Comparison of ENCODE assay signal across 7 mouse cellular contexts in genomic region chr8:105253766-105254151, GRCm38 (mm10). TPM values are rescaled to one million over a fixed set of nuclear protein-coding genes. Genes with fewer than 3 reads are reported as not detected.
DNase-seq lines count a peak whose midpoint lies in the region; ATAC-seq and TF ChIP-seq lines count a peak whose summit lies in the region.

No protein-coding gene starts in this region.

- TF ChIP-seq CTCF in lung, embryonic 14.5 days (IDR thresholded peaks at IDR 0.05; ENCODE audit: low read depth): no peak

- H3K9ac ChIP-seq in lung, embryonic 14.5 days: peak overlapping the region; percentile 74
- H3K9ac ChIP-seq in embryonic facial prominence, embryonic 15.5 days: peak overlapping the region; percentile 73; the same call in 1 of the 2 replicates
- H3K9ac ChIP-seq in intestine, embryonic 14.5 days (ENCODE audit: low read length): peak overlapping the region; percentile 76; the same call in 1 of the 2 replicates
- peak overlapping the region; percentile 79 for H3K9ac ChIP-seq in neural tube, embryonic 13.5 days

- WGBS in lung, embryonic 14.5 days: 36% methylated on average over 20 of the region's 20 CpGs
- 35% methylated on average over 20 of the region's 20 CpGs for WGBS in embryonic facial prominence, embryonic 15.5 days
- WGBS in intestine, embryonic 14.5 days: 38% methylated on average over 20 of the region's 20 CpGs
- WGBS in neural tube, embryonic 13.5 days: 30% methylated on average over 20 of the region's 20 CpGs

- H3K27ac ChIP-seq in lung, embryonic 14.5 days (ENCODE audit: low read depth): peak overlapping the region; percentile 91; the same call in 1 of the 2 replicates
- H3K27ac ChIP-seq in embryonic facial prominence, embryonic 15.5 days (replicated peaks): peak overlapping the region; percentile 95
- H3K27ac ChIP-seq in intestine, embryonic 14.5 days (ENCODE audit: low read depth): peak overlapping the region; percentile 84; the same call in 1 of the 2 replicates
- peak overlapping the region; percentile 55; the same call in 1 of the 2 replicates for H3K27ac ChIP-seq in neural tube, embryonic 13.5 days (replicated peaks)

- DNase-seq in lung, embryonic 14.5 days: no peak
- DNase-seq in lung, postnatal 14 days: no peak
- DNase-seq in intestine, embryonic 14.5 days (ENCODE audit: low spot score): no peak
- no peak for DNase-seq in cerebellum, postnatal 36 days
- DNase-seq in cerebellum, postnatal 4 days (ENCODE audit: low spot score in 2 of 2): no peak

- H3K4me2 ChIP-seq in lung, embryonic 14.5 days: peak overlapping the region; percentile 98
- H3K4me2 ChIP-seq in embryonic facial prominence, embryonic 15.5 days (replicated peaks): peak overlapping the region; percentile 92
- peak overlapping the region; percentile 91 for H3K4me2 ChIP-seq in intestine, embryonic 14.5 days (ENCODE audit: low read length)
- H3K4me2 ChIP-seq in neural tube, embryonic 13.5 days: peak overlapping the region; percentile 96

- no peaks in the 10 kb centered on the region for H3K9me3 ChIP-seq in lung, embryonic 14.5 days (ENCODE audit: low read depth, low read length)
- H3K9me3 ChIP-seq in embryonic facial prominence, embryonic 15.5 days (replicated peaks): no peaks in the 10 kb centered on the region
- H3K9me3 ChIP-seq in intestine, embryonic 14.5 days (ENCODE audit: control insufficient read depth, low read length): no peaks in the 10 kb centered on the region
- no peaks in the 10 kb centered on the region for H3K9me3 ChIP-seq in neural tube, embryonic 13.5 days

- H3K27me3 ChIP-seq in lung, embryonic 14.5 days (ENCODE audit: insufficient read depth, low read length): peaks cover 10% of the 10 kb centered on the region
- peaks cover 14% of the 10 kb centered on the region for H3K27me3 ChIP-seq in embryonic facial prominence, embryonic 15.5 days
- H3K27me3 ChIP-seq in intestine, embryonic 14.5 days (replicated peaks; ENCODE audit: control insufficient read depth, insufficient read depth, low read length): peaks cover 13% of the 10 kb centered on the region
- peaks cover 39% of the 10 kb centered on the region for H3K27me3 ChIP-seq in neural tube, embryonic 13.5 days

- ATAC-seq in lung, embryonic 14.5 days (ENCODE audit: insufficient read depth): peak; percentile 14; the same call in 1 of the 2 replicates
- ATAC-seq in embryonic facial prominence, embryonic 15.5 days (ENCODE audit: insufficient number of reproducible peaks, low FRiP score, low TSS enrichment, low read depth): no peak
- peak; percentile 10; the same call in 1 of the 2 replicates for ATAC-seq in intestine, embryonic 14.5 days (replicated peaks; ENCODE audit: low FRiP score, low TSS enrichment, low read depth)
- ATAC-seq in neural tube, embryonic 13.5 days (ENCODE audit: low read depth): peak; percentile 45; the same call in 1 of the 2 replicates

- H3K4me3 ChIP-seq in lung, embryonic 14.5 days (ENCODE audit: low read depth, low read length): peak overlapping the region; percentile 63
- peak overlapping the region; percentile 67 for H3K4me3 ChIP-seq in embryonic facial prominence, embryonic 15.5 days (replicated peaks)
- H3K4me3 ChIP-seq in intestine, embryonic 14.5 days (ENCODE audit: low read depth, low read length): peak overlapping the region; percentile 62
- H3K4me3 ChIP-seq in neural tube, embryonic 13.5 days: peak overlapping the region; percentile 61

- peaks cover 49% of the 10 kb centered on the region for H3K36me3 ChIP-seq in lung, embryonic 14.5 days (ENCODE audit: insufficient read depth)
- peaks cover 45% of the 10 kb centered on the region for H3K36me3 ChIP-seq in embryonic facial prominence, embryonic 15.5 days
- peaks cover 47% of the 10 kb centered on the region for H3K36me3 ChIP-seq in intestine, embryonic 14.5 days (ENCODE audit: control insufficient read depth, insufficient read depth, low read length)
- peaks cover 43% of the 10 kb centered on the region for H3K36me3 ChIP-seq in neural tube, embryonic 13.5 days

- peaks cover 2% of the 10 kb centered on the region; the same call in 1 of the 2 replicates for H3K4me1 ChIP-seq in lung, embryonic 14.5 days (ENCODE audit: insufficient read depth)
- peaks cover 31% of the 10 kb centered on the region for H3K4me1 ChIP-seq in embryonic facial prominence, embryonic 15.5 days
- H3K4me1 ChIP-seq in intestine, embryonic 14.5 days (replicated peaks; ENCODE audit: control insufficient read depth, insufficient read depth, low read length): peaks cover 16% of the 10 kb centered on the region
- peaks cover 21% of the 10 kb centered on the region for H3K4me1 ChIP-seq in neural tube, embryonic 13.5 days (replicated peaks)

RNA-seq across cellular contexts. Expression of gene B3gnt9, which starts 1.2 kb away (rescaled TPM):
- polyA plus RNA-seq in lung, embryonic 14.5 days (2014; fragmentation: Nextera tagmentation; extraction: Ambion mirVana): 17.4 and 21.2 TPM in 2 replicates
- polyA plus RNA-seq in embryonic facial prominence, embryonic 15.5 days (2015; fragmentation: Nextera tagmentation; extraction: Ambion mirVana): 45.5 and 49.2 TPM in 2 replicates
- 19.1 and 20.3 TPM in 2 replicates for polyA plus RNA-seq in intestine, embryonic 14.5 days (2014; fragmentation: Nextera tagmentation; extraction: Ambion mirVana)
- 7.4 and 8.8 TPM in 2 replicates for polyA plus RNA-seq in neural tube, embryonic 13.5 days (2015; fragmentation: Nextera tagmentation; extraction: Ambion mirVana)

RNA-seq across cellular contexts. Expression of gene Tradd, which starts 10.7 kb away (rescaled TPM):
- 24.3 and 26.1 TPM in 2 replicates for polyA plus RNA-seq in lung, embryonic 14.5 days (2014; fragmentation: Nextera tagmentation; extraction: Ambion mirVana)
- polyA plus RNA-seq in embryonic facial prominence, embryonic 15.5 days (2015; fragmentation: Nextera tagmentation; extraction: Ambion mirVana): 27.4 and 28.8 TPM in 2 replicates
- 26.2 and 26.8 TPM in 2 replicates for polyA plus RNA-seq in intestine, embryonic 14.5 days (2014; fragmentation: Nextera tagmentation; extraction: Ambion mirVana)
- 21.4 and 25.0 TPM in 2 replicates for polyA plus RNA-seq in neural tube, embryonic 13.5 days (2015; fragmentation: Nextera tagmentation; extraction: Ambion mirVana)

RNA-seq across cellular contexts. Expression of gene Fbxl8, which starts 10.7 kb away (rescaled TPM):
- 3.8 and 4.6 TPM in 2 replicates for polyA plus RNA-seq in lung, embryonic 14.5 days (2014; fragmentation: Nextera tagmentation; extraction: Ambion mirVana)
- polyA plus RNA-seq in embryonic facial prominence, embryonic 15.5 days (2015; fragmentation: Nextera tagmentation; extraction: Ambion mirVana): 3.3 and 4.0 TPM in 2 replicates
- 4.5 and 4.9 TPM in 2 replicates for polyA plus RNA-seq in intestine, embryonic 14.5 days (2014; fragmentation: Nextera tagmentation; extraction: Ambion mirVana)
- polyA plus RNA-seq in neural tube, embryonic 13.5 days (2015; fragmentation: Nextera tagmentation; extraction: Ambion mirVana): 1.8 and 2.0 TPM in 2 replicates

RNA-seq across cellular contexts. Expression of gene Hsf4, which starts 15.8 kb away (rescaled TPM):
- polyA plus RNA-seq in lung, embryonic 14.5 days (2014; fragmentation: Nextera tagmentation; extraction: Ambion mirVana): 0.33 and 0.34 TPM in 2 replicates
- polyA plus RNA-seq in embryonic facial prominence, embryonic 15.5 days (2015; fragmentation: Nextera tagmentation; extraction: Ambion mirVana): 0.13 and 0.33 TPM in 2 replicates
- 0.35 TPM in 1 of 2 replicates, not detected in the other for polyA plus RNA-seq in intestine, embryonic 14.5 days (2014; fragmentation: Nextera tagmentation; extraction: Ambion mirVana)
- 0.32 and 0.44 TPM in 2 replicates for polyA plus RNA-seq in neural tube, embryonic 13.5 days (2015; fragmentation: Nextera tagmentation; extraction: Ambion mirVana)

RNA-seq across cellular contexts. Expression of gene Nol3, which starts 22.2 kb away (rescaled TPM):
- polyA plus RNA-seq in lung, embryonic 14.5 days (2014; fragmentation: Nextera tagmentation; extraction: Ambion mirVana): 0.61 and 1.1 TPM in 2 replicates
- 3.6 and 4.4 TPM in 2 replicates for polyA plus RNA-seq in embryonic facial prominence, embryonic 15.5 days (2015; fragmentation: Nextera tagmentation; extraction: Ambion mirVana)
- polyA plus RNA-seq in intestine, embryonic 14.5 days (2014; fragmentation: Nextera tagmentation; extraction: Ambion mirVana): 1.3 and 1.4 TPM in 2 replicates
- polyA plus RNA-seq in neural tube, embryonic 13.5 days (2015; fragmentation: Nextera tagmentation; extraction: Ambion mirVana): 5.3 and 6.9 TPM in 2 replicates
